Mouse (Mus musculus): ENCODE data around the gene Zfp853. TPM values are rescaled to one million over a fixed set of nuclear protein-coding genes. Genes with fewer than 3 reads are reported as not detected.

The Zfp853 gene
- polyA plus RNA-seq, 1 experiment from 2014 or later = 0.12 TPM

Other genes starting within 250 kb of the Zfp853 start
- gene Rnf216, start 180.6 kb downstream of the Zfp853 start, polyA plus RNA-seq (2014; fragmentation: Nextera tagmentation; extraction: Ambion mirVana) = 50.7 and 52.1 TPM in 2 replicates
- gene Olfr718-ps1, start 146.0 kb downstream of the Zfp853 start, polyA plus RNA-seq (2014; fragmentation: Nextera tagmentation; extraction: Ambion mirVana) = 0.07 TPM in 1 of 2 replicates, not detected in the other
- gene Rbak, start 112.8 kb downstream of the Zfp853 start, polyA plus RNA-seq (2014; fragmentation: Nextera tagmentation; extraction: Ambion mirVana) = 13.2 and 18.0 TPM in 2 replicates
- not detected in 2 replicates for gene Spdye4b, start 112.6 kb downstream of the Zfp853 start, polyA plus RNA-seq (2014; fragmentation: Nextera tagmentation; extraction: Ambion mirVana)
- not detected in 2 replicates for gene Spdye4a, start 66.7 kb downstream of the Zfp853 start, polyA plus RNA-seq (2014; fragmentation: Nextera tagmentation; extraction: Ambion mirVana)
- 15.9 and 19.3 TPM in 2 replicates for gene Zfp12, start 58.5 kb downstream of the Zfp853 start, polyA plus RNA-seq (2014; fragmentation: Nextera tagmentation; extraction: Ambion mirVana)
- gene Zfp316, start 23.6 kb downstream of the Zfp853 start, polyA plus RNA-seq (2014; fragmentation: Nextera tagmentation; extraction: Ambion mirVana) = 1.5 and 1.7 TPM in 2 replicates
- 26.0 and 28.8 TPM in 2 replicates for gene E130309D02Rik, start 21.7 kb upstream of the Zfp853 start, polyA plus RNA-seq (2014; fragmentation: Nextera tagmentation; extraction: Ambion mirVana)
- gene Zdhhc4, start 35.6 kb upstream of the Zfp853 start, polyA plus RNA-seq (2014; fragmentation: Nextera tagmentation; extraction: Ambion mirVana) = 76.2 and 83.4 TPM in 2 replicates
- gene Grid2ip, start 63.7 kb upstream of the Zfp853 start, polyA plus RNA-seq (2014; fragmentation: Nextera tagmentation; extraction: Ambion mirVana) = 1.3 and 2.0 TPM in 2 replicates
- 387 and 412 TPM in 2 replicates for gene Kdelr2, start 110.2 kb upstream of the Zfp853 start, polyA plus RNA-seq (2014; fragmentation: Nextera tagmentation; extraction: Ambion mirVana)
- 9.0 TPM in 2 replicates for gene Daglb, start 171.0 kb upstream of the Zfp853 start, polyA plus RNA-seq (2014; fragmentation: Nextera tagmentation; extraction: Ambion mirVana)
- 468 and 518 TPM in 2 replicates for gene Rac1, start 234.4 kb upstream of the Zfp853 start, polyA plus RNA-seq (2014; fragmentation: Nextera tagmentation; extraction: Ambion mirVana)